Mouse (Mus musculus): ENCODE measurements around the gene Cdc37.
A peak's percentile ranks its signal among the peaks of the same experiment; 100 is the strongest.
"Not testable (repeated sequence)": the region's sequence is repeated elsewhere in the genome, so short reads cannot be mapped to it uniquely, and the experiment has no call there.

The Cdc37 gene

GRCm38 (mm10) chr9:21149654-21150419 is at the start of gene Cdc37:
TSS of gene Cdc37 (minus strand) at chr9:21149982.
- peak; percentile 94 to 97 for DNase-seq (ENCODE audit: inconsistent age in 2 of 2, low spot score in 1 of 2)

GRCm38 (mm10) chr9:21198960-21199359 is 49.2 kb upstream of the Cdc37 start:
- DNase-seq (ENCODE audit: inconsistent age in 2 of 2, low spot score in 1 of 2), result no peak

DNA sequence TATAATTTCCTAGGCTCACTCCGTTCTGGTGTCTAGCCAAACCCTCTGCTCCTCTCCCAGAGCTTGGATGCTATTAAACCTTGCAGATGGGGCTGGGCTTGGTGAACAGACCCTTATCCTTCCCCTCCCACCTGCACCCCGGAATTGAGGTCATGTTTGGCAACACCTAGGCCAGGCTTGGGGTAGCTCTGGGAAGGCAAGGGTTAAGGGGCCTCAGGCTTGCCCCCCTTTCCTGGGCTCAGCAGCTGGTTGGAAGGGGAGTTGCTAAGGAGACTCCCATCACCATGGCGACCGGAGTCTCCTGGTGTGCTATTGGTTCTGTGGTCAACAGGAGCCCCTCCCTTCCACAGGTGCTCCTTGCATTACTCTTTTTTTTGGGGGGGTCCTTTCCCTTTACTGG is 48.2 kb upstream of the Cdc37 start:
- no peak for DNase-seq (ENCODE audit: inconsistent age in 2 of 2, low spot score in 1 of 2)

GRCm38 (mm10) chr9:21196521-21197433 is 47.0 kb upstream of the Cdc37 start:
- no peak for DNase-seq (ENCODE audit: inconsistent age in 2 of 2, low spot score in 1 of 2)

DNA sequence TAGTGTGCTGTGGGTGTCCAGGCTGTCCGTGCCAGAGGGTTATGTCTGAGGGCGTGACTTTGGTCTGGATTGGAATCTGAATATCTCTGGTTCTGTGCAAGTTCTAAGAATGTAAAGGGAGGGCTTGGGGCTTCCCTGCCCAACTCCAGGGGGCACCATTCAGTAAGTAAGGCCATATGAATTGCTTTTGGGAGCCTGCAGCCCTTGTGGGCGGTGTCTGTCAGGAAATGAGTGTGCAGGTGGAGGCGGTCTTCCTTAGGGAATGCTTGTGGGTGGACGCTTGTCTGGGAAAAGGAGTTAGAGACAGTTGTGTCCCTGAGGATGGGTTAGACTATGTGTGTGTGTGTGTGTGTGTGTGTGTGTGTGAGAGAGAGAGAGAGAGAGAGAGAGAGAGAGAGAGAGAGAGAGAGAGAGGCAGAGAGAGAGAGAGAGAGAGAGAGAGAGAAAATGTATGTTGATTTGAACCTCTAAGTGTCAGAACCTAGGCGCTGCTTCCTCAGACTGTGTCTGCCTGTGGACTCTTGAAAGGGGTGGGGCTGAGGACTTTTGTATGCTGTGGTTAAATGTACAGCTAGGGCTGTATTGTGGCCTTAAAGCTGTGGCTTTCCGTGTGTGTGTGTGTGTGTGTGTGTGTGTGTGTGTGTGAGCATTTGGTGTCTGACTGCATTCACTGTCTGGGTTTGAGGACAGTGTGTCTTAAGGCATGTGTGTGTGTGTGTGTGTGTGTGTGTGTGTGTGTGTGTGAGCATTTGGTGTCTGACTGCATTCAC is 46.1 kb upstream of the Cdc37 start:
- not testable (repeated sequence) for DNase-seq (ENCODE audit: inconsistent age in 2 of 2, low spot score in 1 of 2)

DNA sequence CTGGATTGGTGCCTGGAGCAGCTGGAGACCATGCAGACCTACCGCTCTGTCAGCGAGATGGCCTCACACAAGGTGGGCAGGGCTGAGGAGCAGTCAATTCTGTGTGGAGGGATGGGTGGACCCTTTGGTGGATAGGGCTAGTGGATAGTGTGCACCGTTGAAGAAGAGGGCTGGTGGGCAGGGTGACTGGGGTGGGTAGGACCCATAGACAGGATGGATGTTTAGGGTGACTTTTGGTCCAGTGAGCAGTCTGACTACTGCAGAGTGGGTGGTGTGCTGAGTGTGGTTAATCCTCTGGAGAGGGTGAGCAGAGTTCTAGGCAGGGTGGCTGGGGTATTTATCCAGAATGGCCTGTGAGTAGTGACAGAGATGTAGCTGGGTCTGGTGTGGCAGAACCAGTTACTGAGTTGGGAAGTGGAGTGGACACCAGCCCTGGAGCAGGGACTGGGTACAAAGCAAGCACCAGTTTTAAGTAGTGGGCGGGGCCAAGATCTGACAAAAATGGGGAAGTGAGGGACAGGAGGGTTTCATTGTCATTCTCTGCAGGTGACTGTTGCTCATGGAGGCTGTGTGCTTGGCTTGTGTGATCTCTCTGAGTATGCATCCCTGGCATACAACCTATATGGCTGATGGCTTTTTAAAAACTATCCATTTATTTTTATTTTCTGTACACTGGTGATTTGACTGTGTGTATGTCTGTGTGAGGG is 45.2 kb upstream of the Cdc37 start:
- no peak for DNase-seq (ENCODE audit: inconsistent age in 2 of 2, low spot score in 1 of 2)

GRCm38 (mm10) chr9:21193786-21194185 is 44.0 kb upstream of the Cdc37 start:
- no peak for DNase-seq (ENCODE audit: inconsistent age in 2 of 2, low spot score in 1 of 2)

DNA sequence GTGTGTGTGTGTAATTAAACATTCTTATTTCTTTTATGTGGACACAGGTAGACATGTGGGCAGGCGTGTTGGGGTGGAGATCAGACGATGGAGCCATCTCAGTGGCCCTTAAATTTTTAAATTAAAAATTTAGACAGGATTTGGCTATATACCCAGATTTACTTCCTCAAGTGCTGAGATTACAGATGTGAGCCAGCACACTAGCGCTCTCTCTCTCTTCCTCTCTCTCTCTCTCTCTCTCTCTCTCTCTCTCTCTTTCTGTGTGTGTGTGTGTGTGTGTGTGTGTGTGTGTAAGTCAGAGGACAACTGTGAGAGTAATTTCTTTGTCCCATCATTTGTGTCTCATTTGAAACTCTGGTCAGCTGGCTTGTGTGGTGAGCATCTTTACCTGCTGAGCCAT is 40.9 kb upstream of the Cdc37 start:
- DNase-seq (ENCODE audit: inconsistent age in 2 of 2, low spot score in 1 of 2), result no peak

DNA sequence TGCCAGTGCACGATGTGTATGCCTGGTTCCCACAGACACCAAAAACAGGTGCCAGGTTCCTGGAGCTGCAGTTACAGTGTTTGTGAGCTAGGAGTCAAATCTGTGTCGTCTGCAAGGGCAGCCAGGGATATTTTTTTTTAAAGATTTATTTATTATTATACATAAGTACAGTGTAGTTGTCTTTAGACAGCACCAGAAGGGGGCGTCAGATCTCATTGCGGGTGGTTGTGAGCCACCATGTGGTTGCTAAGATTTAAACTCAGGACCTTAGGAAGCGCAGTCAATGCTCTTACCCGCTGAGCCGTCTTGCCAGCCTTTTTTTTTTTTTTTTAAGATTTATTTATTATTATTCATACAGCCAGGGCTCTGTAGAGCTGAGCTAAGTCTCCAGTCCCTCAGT is 40.1 kb upstream of the Cdc37 start:
- no peak for DNase-seq (ENCODE audit: inconsistent age in 2 of 2, low spot score in 1 of 2)

DNA sequence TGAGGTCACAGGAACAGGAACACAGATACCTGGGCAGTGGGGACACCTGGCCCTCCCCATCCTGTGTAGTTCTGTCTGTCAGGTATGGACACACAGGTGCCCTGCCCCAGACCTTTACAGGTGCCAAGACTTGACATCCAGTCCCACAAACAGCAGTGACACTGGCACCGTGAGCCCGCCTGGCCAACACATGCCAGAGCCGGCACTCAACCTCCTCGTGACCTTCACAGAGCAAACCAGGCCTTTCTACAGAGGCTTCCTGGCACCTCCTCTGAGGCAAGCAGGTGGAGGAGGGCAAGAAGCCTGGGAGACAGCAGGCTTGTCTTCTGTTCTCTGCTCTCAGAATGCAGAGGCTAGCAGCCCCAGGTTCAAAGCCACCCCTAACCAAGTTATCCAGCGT is 35.7 kb upstream of the Cdc37 start:
- peak; percentile 35 to 65 for DNase-seq (ENCODE audit: inconsistent age in 2 of 2, low spot score in 1 of 2)

DNA sequence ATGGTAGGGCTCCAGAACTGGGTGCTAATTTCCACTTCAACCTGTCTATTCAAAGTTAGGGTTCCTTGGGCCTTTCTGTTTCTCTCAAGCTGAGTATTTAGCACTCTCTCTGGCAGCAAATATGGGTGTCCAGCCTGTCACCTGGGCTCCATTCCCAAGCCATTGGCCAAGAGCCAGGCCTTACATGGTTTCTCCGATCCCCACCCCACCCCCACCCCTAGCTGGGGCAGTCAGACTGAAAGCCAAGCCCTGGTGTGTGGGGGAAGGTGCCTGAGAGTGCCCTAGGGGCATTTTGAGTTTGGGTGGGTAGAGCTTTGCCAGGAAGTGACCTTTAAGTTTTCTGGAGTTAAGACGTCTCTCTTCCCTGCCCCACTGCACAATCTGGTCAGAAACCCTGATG is 35.0 kb upstream of the Cdc37 start:
- peak; percentile 34 to 63 for DNase-seq (ENCODE audit: inconsistent age in 2 of 2, low spot score in 1 of 2)

- DNase-seq (ENCODE audit: inconsistent age in 2 of 2, low spot score in 1 of 2), result peak; percentile 82 to 91
Observed at GRCm38 (mm10) chr9:21183905-21184413, 34.2 kb upstream of the Cdc37 start.

DNA sequence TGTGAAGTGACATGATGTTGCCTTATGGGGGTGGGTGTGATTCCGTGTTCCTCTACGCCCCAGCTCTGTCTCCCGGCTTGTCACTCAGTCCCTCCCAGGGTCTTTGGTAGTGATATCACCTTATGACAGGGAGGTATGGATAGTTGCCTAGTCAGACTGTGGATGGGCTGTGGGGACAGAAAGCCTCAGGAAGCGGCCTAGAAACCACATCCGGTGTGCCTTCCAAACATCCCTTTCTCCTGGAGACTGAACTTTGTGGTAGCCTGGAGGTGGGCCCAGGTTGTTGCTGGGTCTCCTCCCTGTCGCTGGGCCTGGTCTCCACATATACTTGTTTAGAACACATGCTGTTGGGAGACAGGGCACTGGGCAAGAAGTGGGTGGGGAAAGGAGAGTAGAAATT is 33.6 kb upstream of the Cdc37 start:
- no peak for DNase-seq (ENCODE audit: inconsistent age in 2 of 2, low spot score in 1 of 2)

GRCm38 (mm10) chr9:21181421-21182220 is 31.8 kb upstream of the Cdc37 start:
- DNase-seq (ENCODE audit: inconsistent age in 2 of 2, low spot score in 1 of 2), result peak; percentile 43 to 62

DNA sequence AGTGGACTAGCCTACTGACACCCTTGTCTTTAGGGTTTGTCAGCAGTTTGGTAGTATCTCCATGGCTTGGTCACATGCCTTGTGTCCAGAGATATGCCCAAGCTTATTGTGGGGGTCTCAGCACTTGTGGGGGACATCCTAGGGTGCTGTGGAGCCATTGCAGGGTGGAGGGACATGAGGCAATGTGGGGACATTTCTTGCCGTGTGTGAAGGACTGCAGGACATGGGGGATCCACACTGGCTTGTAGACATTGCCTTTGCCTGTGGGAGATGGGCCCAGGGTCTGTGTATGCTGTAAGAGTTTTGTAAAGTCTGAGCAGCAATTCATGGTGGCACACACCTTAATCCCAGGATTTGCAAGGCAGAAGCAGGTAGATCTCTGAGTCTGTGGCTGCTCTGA is 31.1 kb upstream of the Cdc37 start:
- no peak for DNase-seq (ENCODE audit: inconsistent age in 2 of 2, low spot score in 1 of 2)

DNA sequence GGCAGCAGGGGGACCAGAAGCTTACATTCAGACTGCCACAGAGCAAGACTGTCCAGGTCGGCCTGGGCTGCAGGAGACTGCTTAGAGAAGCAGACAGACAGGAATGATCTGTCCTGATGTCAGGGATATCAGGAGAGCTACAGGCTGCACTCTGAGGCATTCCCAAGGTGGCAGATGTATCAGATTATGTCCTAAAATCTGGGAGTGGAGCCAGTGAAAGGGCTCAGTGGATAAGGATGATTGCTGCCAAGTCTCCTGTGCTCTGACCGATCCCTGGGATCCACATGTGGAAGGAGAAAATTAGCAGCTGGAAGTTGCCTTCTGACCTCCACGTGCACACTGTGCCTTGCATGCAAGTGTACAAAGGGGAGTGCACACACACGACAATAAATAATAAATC is 30.6 kb upstream of the Cdc37 start:
- no peak for DNase-seq (ENCODE audit: inconsistent age in 2 of 2, low spot score in 1 of 2)

DNA sequence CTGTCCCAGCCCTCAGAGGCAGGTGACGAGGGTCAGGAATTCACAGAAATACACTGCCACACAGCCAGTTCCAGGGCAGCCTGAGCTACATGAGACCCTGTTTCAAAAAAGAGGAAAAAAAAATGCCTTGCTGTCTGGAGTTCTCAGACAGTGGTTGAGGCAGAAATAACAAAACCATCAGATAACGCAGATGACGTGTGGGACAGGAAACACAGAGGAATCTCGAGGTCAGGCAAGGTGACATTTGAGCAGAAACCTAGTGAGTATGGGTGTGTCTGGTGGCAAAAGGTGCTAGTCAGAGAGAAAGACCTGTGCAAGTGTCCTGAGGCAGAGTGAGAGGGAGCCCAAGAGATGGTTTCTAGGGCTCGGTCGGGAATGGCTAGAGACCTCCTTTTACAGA is 22.6 kb upstream of the Cdc37 start:
- no peak for DNase-seq (ENCODE audit: inconsistent age in 2 of 2, low spot score in 1 of 2)

- no peak for DNase-seq (ENCODE audit: inconsistent age in 2 of 2, low spot score in 1 of 2)
Observed at GRCm38 (mm10) chr9:21169157-21169556, 19.4 kb upstream of the Cdc37 start.

DNA sequence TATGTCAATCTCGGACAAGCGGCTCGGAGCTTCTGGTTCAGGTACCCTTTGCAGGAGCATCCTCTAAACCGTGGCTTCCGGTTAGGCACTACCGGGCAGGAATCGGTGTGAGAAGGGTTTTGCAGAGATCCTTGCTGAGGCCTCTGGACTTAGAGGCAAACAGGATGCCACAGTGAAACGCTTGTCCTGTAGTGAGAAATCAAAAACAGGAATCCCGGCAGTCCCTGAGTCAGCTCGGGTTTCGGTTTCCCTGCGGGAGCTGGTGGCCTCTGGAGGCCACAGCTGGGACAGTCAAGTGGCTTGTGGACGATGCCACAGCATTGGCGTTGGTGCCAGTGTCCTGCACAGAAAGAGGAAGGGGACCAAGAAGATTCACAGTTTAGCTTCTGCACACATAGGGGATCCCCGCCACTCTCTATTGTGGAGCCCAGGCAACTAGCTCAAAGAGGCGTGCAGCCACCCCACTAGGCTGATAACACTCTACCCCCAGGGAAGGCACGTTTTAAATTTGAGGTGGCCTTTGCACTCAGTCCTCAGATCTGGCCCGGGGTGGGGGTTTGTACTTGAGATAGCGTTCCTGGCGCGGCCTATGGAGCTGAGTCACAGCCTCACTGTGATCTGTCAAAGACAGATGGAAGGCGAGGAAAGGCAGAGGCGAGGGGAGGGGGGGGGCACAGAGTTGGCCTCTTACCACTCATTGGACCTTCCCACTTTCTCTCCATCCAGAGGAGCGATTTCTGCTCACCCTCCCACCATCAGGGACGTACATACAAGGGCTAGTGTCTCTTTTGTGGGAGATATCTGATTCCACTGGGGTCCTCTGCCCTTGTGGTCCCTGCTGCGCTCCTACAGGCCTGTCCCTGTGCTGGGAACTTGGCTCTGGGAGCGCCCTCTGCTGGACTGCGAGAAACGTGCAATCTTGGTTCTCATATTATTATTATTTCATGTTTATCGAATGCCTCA is 18.7 kb upstream of the Cdc37 start:
- peak; percentile 82 to 93 for DNase-seq (ENCODE audit: inconsistent age in 2 of 2, low spot score in 1 of 2)

Measured in adrenal gland, adult (tissue).